Mouse (Mus musculus): ENCODE measurements at regions not wholly inside any gene's neighbourhood (a gene's known extent, or its start where the extent isn't known, plus 50 kb on each side); places are given as distances from the start of the nearest gene placed in this dataset.

DNA sequence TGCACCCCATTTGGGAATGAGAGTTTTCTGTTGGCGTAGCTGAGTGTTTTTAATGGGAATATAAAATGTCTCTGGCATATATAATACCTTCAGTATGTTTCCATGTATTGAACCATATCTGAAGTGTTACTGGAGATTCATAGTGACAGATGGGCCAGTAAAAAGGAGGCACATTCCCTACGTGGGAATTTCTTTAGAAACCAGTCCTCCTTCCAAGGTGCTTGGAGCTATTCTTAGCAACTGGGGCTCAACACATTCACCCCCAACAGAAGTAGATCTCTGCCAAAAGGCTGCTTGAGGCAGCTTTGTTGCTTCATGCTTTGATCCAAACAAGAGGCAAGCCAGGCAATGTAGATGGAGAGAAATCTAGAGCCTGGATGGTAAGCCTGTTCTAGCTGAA, 183.8 kb upstream of the Ubash3b start:
- H3K4me3 ChIP-seq (ENCODE audit: control insufficient read depth, low read depth, low read length): no peak overlapping the region
- H3K4me1 ChIP-seq (ENCODE audit: control insufficient read depth, insufficient read depth, low read length): no peaks in the 10 kb centered on the region
- no peaks in the 10 kb centered on the region for H3K27me3 ChIP-seq (ENCODE audit: control insufficient read depth, insufficient read depth, low read length)
- H3K36me3 ChIP-seq (ENCODE audit: control insufficient read depth, insufficient read depth, low read length): no peaks in the 10 kb centered on the region
- TF ChIP-seq POLR2A (IDR thresholded peaks at IDR 0.05; ENCODE audit: control insufficient read depth, low read depth, low read length): no peak
- no peak for TF ChIP-seq CTCF (IDR thresholded peaks at IDR 0.05; ENCODE audit: control insufficient read depth, insufficient read depth, insufficient replicate concordance, low read depth, low read length)
- H3K27ac ChIP-seq (ENCODE audit: control insufficient read depth, insufficient read depth, low read depth, low read length): no peak overlapping the region

DNA sequence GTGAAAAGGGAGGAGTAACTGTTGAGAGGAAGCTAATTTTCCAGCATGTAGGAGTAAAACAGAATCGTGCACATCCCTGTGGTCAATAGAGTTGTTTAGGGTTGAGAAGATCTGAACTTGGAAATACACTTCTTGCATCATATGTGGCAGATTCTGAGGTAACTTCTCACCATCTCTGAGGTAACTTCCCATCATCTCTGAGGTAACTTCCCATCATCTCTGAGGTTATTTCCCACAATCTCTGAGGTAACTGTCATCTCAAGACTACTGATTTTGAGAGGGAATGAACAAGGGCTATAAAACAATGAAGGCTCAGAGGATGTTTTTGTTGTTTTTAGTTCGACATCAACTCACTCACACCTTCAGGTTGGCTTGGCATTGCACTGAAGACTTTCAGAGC, 175.9 kb upstream of the Ubash3b start:
- no peaks in the 10 kb centered on the region for H3K36me3 ChIP-seq (ENCODE audit: control insufficient read depth, insufficient read depth, low read length)
- H3K4me3 ChIP-seq (ENCODE audit: control insufficient read depth, low read depth, low read length): no peak overlapping the region
- no peak overlapping the region for H3K27ac ChIP-seq (ENCODE audit: control insufficient read depth, insufficient read depth, low read depth, low read length)
- no peaks in the 10 kb centered on the region for H3K27me3 ChIP-seq (ENCODE audit: control insufficient read depth, insufficient read depth, low read length)
- H3K4me1 ChIP-seq (ENCODE audit: control insufficient read depth, insufficient read depth, low read length): no peaks in the 10 kb centered on the region
- TF ChIP-seq CTCF (IDR thresholded peaks at IDR 0.05; ENCODE audit: control insufficient read depth, insufficient read depth, insufficient replicate concordance, low read depth, low read length): no peak
- TF ChIP-seq POLR2A (IDR thresholded peaks at IDR 0.05; ENCODE audit: control insufficient read depth, low read depth, low read length): no peak

DNA sequence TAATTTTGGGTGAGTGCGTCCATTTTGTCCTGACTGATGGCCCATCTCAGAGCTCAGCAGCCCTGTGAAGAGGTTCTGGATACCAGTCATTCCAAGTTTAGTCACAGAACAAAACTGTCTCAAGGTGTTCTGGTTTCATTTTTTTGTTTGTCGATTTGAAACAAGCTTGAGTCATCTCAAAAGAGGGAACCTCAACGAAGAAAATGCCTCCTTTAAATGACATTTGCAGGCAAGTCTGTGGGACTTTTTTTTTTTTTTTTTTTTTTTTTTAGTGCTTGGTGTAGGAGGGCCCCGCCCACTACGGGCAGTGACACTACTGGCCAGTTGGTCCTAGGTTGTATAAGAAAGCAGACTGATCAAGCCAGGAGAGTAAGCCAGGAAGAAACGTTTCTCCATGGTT, 175.3 kb upstream of the Ubash3b start:
- no peaks in the 10 kb centered on the region for H3K27me3 ChIP-seq (ENCODE audit: control insufficient read depth, insufficient read depth, low read length)
- TF ChIP-seq POLR2A (IDR thresholded peaks at IDR 0.05; ENCODE audit: control insufficient read depth, low read depth, low read length) (no peak), CTCF (IDR thresholded peaks at IDR 0.05; ENCODE audit: control insufficient read depth, insufficient read depth, insufficient replicate concordance, low read depth, low read length) (no peak)
- no peaks in the 10 kb centered on the region for H3K36me3 ChIP-seq (ENCODE audit: control insufficient read depth, insufficient read depth, low read length)
- H3K4me1 ChIP-seq (ENCODE audit: control insufficient read depth, insufficient read depth, low read length): no peaks in the 10 kb centered on the region
- no peak overlapping the region for H3K4me3 ChIP-seq (ENCODE audit: control insufficient read depth, low read depth, low read length)
- H3K27ac ChIP-seq (ENCODE audit: control insufficient read depth, insufficient read depth, low read depth, low read length): no peak overlapping the region

DNA sequence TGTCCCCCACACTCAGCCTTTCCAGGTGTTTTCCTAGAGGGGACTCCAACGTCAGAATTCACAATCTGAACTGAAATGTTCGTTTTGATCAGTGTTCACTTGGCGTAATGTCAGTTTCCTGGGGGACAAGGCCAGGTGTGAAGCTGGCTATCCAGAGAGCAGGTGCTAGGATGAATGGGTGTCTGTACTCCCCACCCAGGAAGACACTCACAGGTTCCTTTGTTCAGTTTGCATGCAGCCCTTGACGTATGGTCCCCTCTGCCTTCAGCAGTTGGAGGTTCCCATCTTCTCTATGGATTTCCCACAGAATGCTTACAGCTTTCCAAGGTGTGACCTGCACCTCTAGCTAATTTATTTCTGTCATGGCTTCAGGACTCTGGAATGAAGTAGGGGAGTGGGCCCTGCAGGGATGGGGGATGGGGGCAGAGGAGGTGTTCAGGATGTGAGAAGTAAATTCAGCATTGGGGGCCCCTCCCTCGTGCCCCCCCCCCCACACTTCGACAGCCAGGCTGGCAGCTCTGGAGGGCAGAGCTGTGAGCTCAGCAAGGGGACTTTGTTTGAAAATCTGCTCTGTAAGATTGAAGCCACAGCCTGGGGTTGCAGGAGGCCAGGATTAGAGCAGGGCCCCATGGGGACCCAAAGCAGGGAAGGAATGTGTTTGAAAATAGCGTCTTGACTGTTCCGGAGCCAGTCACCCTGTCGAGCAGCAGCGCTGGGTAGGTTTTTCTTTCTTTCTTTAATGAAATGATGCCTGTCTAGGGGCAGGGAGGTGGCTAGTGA, 173.2 kb upstream of the Ubash3b start:
- Histone ChIP-seq H3K27me3 (ENCODE audit: control insufficient read depth, insufficient read depth, low read length) (no peaks in the 10 kb centered on the region), H3K36me3 (ENCODE audit: control insufficient read depth, insufficient read depth, low read length) (no peaks in the 10 kb centered on the region), H3K27ac (ENCODE audit: control insufficient read depth, insufficient read depth, low read depth, low read length) (no peak overlapping the region), H3K4me3 (ENCODE audit: control insufficient read depth, low read depth, low read length) (no peak overlapping the region), H3K4me1 (ENCODE audit: control insufficient read depth, insufficient read depth, low read length) (no peaks in the 10 kb centered on the region)
- TF ChIP-seq POLR2A (IDR thresholded peaks at IDR 0.05; ENCODE audit: control insufficient read depth, low read depth, low read length) (no peak), CTCF (IDR thresholded peaks at IDR 0.05; ENCODE audit: control insufficient read depth, insufficient read depth, insufficient replicate concordance, low read depth, low read length) (no peak)

DNA sequence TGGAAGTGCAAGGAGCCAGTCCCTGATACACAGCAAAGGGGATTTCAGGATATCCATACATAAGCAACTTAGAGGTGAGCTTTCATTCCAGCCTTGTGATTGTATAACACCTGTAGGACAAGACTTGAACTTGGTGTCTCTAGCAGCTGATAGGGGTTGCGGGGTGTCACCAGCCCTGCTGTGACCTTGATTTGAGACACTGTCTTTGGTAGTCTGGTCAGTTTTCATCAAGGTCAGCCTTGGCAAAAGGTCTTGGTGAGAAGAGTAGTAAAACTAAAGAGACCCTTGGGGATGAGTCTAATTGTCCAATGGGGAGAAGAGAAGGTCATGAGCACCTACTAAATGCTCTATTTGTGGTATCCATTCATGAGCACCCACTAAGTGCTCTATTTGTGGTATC, 172.0 kb upstream of the Ubash3b start:
- TF ChIP-seq CTCF (IDR thresholded peaks at IDR 0.05; ENCODE audit: control insufficient read depth, insufficient read depth, insufficient replicate concordance, low read depth, low read length): no peak
- no peak for TF ChIP-seq POLR2A (IDR thresholded peaks at IDR 0.05; ENCODE audit: control insufficient read depth, low read depth, low read length)
- no peak overlapping the region for H3K4me3 ChIP-seq (ENCODE audit: control insufficient read depth, low read depth, low read length)
- H3K27me3 ChIP-seq (ENCODE audit: control insufficient read depth, insufficient read depth, low read length): no peaks in the 10 kb centered on the region
- H3K36me3 ChIP-seq (ENCODE audit: control insufficient read depth, insufficient read depth, low read length): no peaks in the 10 kb centered on the region
- H3K4me1 ChIP-seq (ENCODE audit: control insufficient read depth, insufficient read depth, low read length): no peaks in the 10 kb centered on the region
- no peak overlapping the region for H3K27ac ChIP-seq (ENCODE audit: control insufficient read depth, insufficient read depth, low read depth, low read length)

DNA sequence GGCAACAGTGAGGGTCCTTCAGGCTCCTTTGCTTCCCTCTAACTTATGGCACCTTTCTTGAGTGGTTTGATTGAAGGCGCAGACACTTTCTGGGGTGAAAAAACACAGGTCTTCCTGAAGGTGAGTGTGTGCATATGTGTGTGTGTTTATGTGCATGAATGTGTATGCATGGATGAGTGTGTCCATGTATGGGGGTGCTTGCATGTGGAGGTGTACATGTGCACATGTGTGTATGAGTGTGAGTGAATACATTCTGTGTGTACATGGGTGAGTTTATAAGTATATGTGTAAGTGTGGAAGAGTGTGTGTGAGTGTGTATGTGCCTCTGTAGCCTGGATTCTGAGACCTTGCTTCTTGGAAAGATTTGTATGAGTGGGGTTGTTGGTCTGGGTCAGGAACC, 167.5 kb upstream of the Ubash3b start:
- no peaks in the 10 kb centered on the region for H3K4me1 ChIP-seq (ENCODE audit: control insufficient read depth, insufficient read depth, low read length)
- TF ChIP-seq POLR2A (IDR thresholded peaks at IDR 0.05; ENCODE audit: control insufficient read depth, low read depth, low read length) (no peak), CTCF (IDR thresholded peaks at IDR 0.05; ENCODE audit: control insufficient read depth, insufficient read depth, insufficient replicate concordance, low read depth, low read length) (no peak)
- no peaks in the 10 kb centered on the region for H3K36me3 ChIP-seq (ENCODE audit: control insufficient read depth, insufficient read depth, low read length)
- H3K27ac ChIP-seq (ENCODE audit: control insufficient read depth, insufficient read depth, low read depth, low read length): no peak overlapping the region
- no peak overlapping the region for H3K4me3 ChIP-seq (ENCODE audit: control insufficient read depth, low read depth, low read length)
- H3K27me3 ChIP-seq (ENCODE audit: control insufficient read depth, insufficient read depth, low read length): no peaks in the 10 kb centered on the region

DNA sequence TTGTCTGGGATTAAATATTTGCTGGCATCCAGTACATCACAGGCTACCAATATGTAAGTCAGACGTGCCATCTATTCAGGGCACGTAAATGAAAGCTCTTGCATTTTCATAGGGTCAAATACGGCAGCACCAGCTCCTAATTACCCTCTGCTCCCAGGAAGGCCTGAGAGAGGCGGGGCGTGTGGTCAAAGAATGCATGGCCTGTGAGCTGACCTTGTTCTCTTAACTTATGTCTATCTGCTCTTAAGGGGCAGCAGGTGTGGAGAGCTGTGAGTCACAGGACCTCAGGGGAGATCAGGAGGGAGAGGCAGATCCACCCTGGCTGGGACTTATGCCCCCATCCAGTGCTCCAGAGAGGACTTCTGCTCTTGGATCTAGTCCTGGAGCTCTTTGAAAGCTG, 167.0 kb upstream of the Ubash3b start:
- TF ChIP-seq CTCF (IDR thresholded peaks at IDR 0.05; ENCODE audit: control insufficient read depth, insufficient read depth, insufficient replicate concordance, low read depth, low read length): no peak
- no peak for TF ChIP-seq POLR2A (IDR thresholded peaks at IDR 0.05; ENCODE audit: control insufficient read depth, low read depth, low read length)
- no peak overlapping the region for H3K27ac ChIP-seq (ENCODE audit: control insufficient read depth, insufficient read depth, low read depth, low read length)
- H3K36me3 ChIP-seq (ENCODE audit: control insufficient read depth, insufficient read depth, low read length): no peaks in the 10 kb centered on the region
- H3K4me1 ChIP-seq (ENCODE audit: control insufficient read depth, insufficient read depth, low read length): no peaks in the 10 kb centered on the region
- H3K4me3 ChIP-seq (ENCODE audit: control insufficient read depth, low read depth, low read length): no peak overlapping the region
- H3K27me3 ChIP-seq (ENCODE audit: control insufficient read depth, insufficient read depth, low read length): no peaks in the 10 kb centered on the region
